Mouse (Mus musculus) intestine, embryonic 15.5 days (tissue): ENCODE data around the gene Ccdc28b. TPM values are rescaled to one million over a fixed set of nuclear protein-coding genes. Genes with fewer than 3 reads are reported as not detected.

Source experiments
- ATAC-seq: fragments of 200-750 bp; cut with Nextera tagmentation; 2 replicates; pipeline ENCODE4 v1.8.0; 2017; ENCODE audit warnings: moderate TSS enrichment, moderate library complexity
- H3K27ac ChIP-seq: fragments of 300-500 bp; sonication (generic); 2 replicates; pipeline ENCODE4 v1.5.1; 2015; ENCODE audit warnings: mild to moderate bottlenecking, inconsistent platforms
- H3K27me3 ChIP-seq: fragments of 300-500 bp; sonication (generic); replicated peaks from 2 replicates; pipeline ENCODE4 v1.6.1; 2015; ENCODE audit warnings: inconsistent platforms
- H3K36me3 ChIP-seq: fragments of 300-500 bp; sonication (generic); 2 replicates; pipeline ENCODE4 v1.6.1; 2015; ENCODE audit warnings: inconsistent platforms
- H3K4me1 ChIP-seq: fragments of 300-500 bp; sonication (generic); replicated peaks from 2 replicates; pipeline ENCODE4 v1.6.1; 2015; ENCODE audit warnings: inconsistent platforms
- H3K4me2 ChIP-seq: fragments of 300-500 bp; sonication (generic); replicated peaks from 2 replicates; pipeline ENCODE4 v1.6.1; 2015; ENCODE audit warnings: mild to moderate bottlenecking, inconsistent platforms
- H3K4me3 ChIP-seq: fragments of 300-500 bp; sonication (generic); replicated peaks from 2 replicates; pipeline ENCODE4 v1.5.1; 2015; ENCODE audit warnings: inconsistent platforms
- H3K9ac ChIP-seq: fragments of 300-500 bp; sonication (generic); 2 replicates; pipeline ENCODE4 v1.6.1; 2015; ENCODE audit warnings: inconsistent platforms
- H3K9me3 ChIP-seq: fragments of 300-500 bp; sonication (generic); 2 replicates; pipeline ENCODE4 v1.6.1; 2016; ENCODE audit warnings: inconsistent platforms
- WGBS: fragments of 180-500 bp; shearing (Covaris S2); methylation state at CpG from one replicate; pipeline ENCODE4 v1.1.7; 2015; 5-methylcytosine and 5-hydroxymethylcytosine counted together
- polyA plus RNA-seq: library from polyadenylated mRNA; unstranded; fragments of >200 nt; fragmentation: Nextera tagmentation; extraction: Ambion mirVana; gene quantifications from 2 replicates; pipeline ENCODE4 v1.2.1, GENCODE M21; 2015

The Ccdc28b gene
- polyA plus RNA-seq, 1 experiment from 2014 or later: 37.9 TPM

GRCm38 (mm10) chr4:129640638-129641467, 17.1 kb upstream of the Ccdc28b start, which contains the start of gene Txlna:
Gene Txlna (minus strand): TSS chr4:129641065.
- Histone ChIP-seq H3K27ac (peak within 1 kb of the TSS; percentile 94), H3K36me3 (peaks cover 21% of the 10 kb centered on the region), H3K4me3 (peak within 1 kb of the TSS; percentile 69), H3K4me2 (peak within 1 kb of the TSS; percentile 69), H3K4me1 (peaks cover 11% of the 10 kb centered on the region), H3K9ac (peak within 1 kb of the TSS; percentile 60), H3K27me3 (no peaks in the 10 kb centered on the region), H3K9me3 (no peaks in the 10 kb centered on the region)
- under 1% methylated on average over 60 of the region's 60 CpGs for WGBS
- ATAC-seq: peak; percentile 97

- peaks cover 11% of the 10 kb centered on the region for H3K4me1 ChIP-seq
- peak; percentile 44 for ATAC-seq
- WGBS: 2% methylated on average over 17 of the region's 17 CpGs
- H3K4me3 ChIP-seq: peak overlapping the region; percentile 69
- no peaks in the 10 kb centered on the region for H3K27me3 ChIP-seq
- H3K27ac ChIP-seq: peak overlapping the region; percentile 94
- H3K4me2 ChIP-seq: peak overlapping the region; percentile 69
- H3K36me3 ChIP-seq: peaks cover 16% of the 10 kb centered on the region
- H3K9me3 ChIP-seq: no peaks in the 10 kb centered on the region
- peak overlapping the region; percentile 60 for H3K9ac ChIP-seq
Measured at GRCm38 (mm10) chr4:129640101-129640637, 16.4 kb upstream of the Ccdc28b start.

GRCm38 (mm10) chr4:129639221-129639620, 15.5 kb upstream of the Ccdc28b start:
- WGBS: 85% methylated on average over 15 of the region's 15 CpGs
- H3K27me3 ChIP-seq: no peaks in the 10 kb centered on the region
- no peak overlapping the region for H3K27ac ChIP-seq
- no peak for ATAC-seq
- peaks cover 25% of the 10 kb centered on the region for H3K36me3 ChIP-seq
- no peaks in the 10 kb centered on the region for H3K9me3 ChIP-seq
- H3K4me2 ChIP-seq: peak overlapping the region; percentile 69
- peaks cover 11% of the 10 kb centered on the region for H3K4me1 ChIP-seq
- H3K9ac ChIP-seq: no peak overlapping the region
- H3K4me3 ChIP-seq: no peak overlapping the region

GRCm38 (mm10) chr4:129633852-129634251, 10.1 kb upstream of the Ccdc28b start:
- no peak for ATAC-seq
- Histone ChIP-seq H3K4me1 (peaks cover 1% of the 10 kb centered on the region; the same call in 1 of the 2 replicates), H3K4me3 (no peak overlapping the region), H3K9ac (no peak overlapping the region), H3K4me2 (no peak overlapping the region), H3K27me3 (no peaks in the 10 kb centered on the region), H3K36me3 (peaks cover 62% of the 10 kb centered on the region), H3K27ac (no peak overlapping the region), H3K9me3 (no peaks in the 10 kb centered on the region)
- WGBS: 81% methylated on average over 6 of the region's 6 CpGs

GRCm38 (mm10) chr4:129631867-129632266, 8.1 kb upstream of the Ccdc28b start:
- 91% methylated on average over 12 of the region's 12 CpGs for WGBS
- Histone ChIP-seq H3K9ac (no peak overlapping the region), H3K9me3 (no peaks in the 10 kb centered on the region), H3K36me3 (peaks cover 71% of the 10 kb centered on the region), H3K4me1 (no peaks in the 10 kb centered on the region), H3K27ac (no peak overlapping the region), H3K4me2 (no peak overlapping the region), H3K27me3 (no peaks in the 10 kb centered on the region), H3K4me3 (no peak overlapping the region)
- ATAC-seq: no peak

GRCm38 (mm10) chr4:129630944-129631343, 7.2 kb upstream of the Ccdc28b start:
- no peak for ATAC-seq
- WGBS: 70% methylated on average over 4 of the region's 4 CpGs
- Histone ChIP-seq H3K4me3 (no peak overlapping the region), H3K9me3 (no peaks in the 10 kb centered on the region), H3K4me1 (0 out of 2 replicates have a peak, but pooled peaks cover 6% of the 10 kb centered on the region), H3K27ac (no peak overlapping the region), H3K27me3 (no peaks in the 10 kb centered on the region), H3K4me2 (no peak overlapping the region), H3K9ac (no peak overlapping the region), H3K36me3 (peaks cover 76% of the 10 kb centered on the region)

GRCm38 (mm10) chr4:129626035-129626434, 2.3 kb upstream of the Ccdc28b start:
- H3K9ac ChIP-seq: no peak overlapping the region
- H3K27me3 ChIP-seq: no peaks in the 10 kb centered on the region
- peaks cover 35% of the 10 kb centered on the region for H3K4me1 ChIP-seq
- H3K9me3 ChIP-seq: no peaks in the 10 kb centered on the region
- H3K4me3 ChIP-seq: no peak overlapping the region
- peaks cover 43% of the 10 kb centered on the region for H3K36me3 ChIP-seq
- 74% methylated on average over 6 of the region's 6 CpGs for WGBS
- no peak overlapping the region for H3K4me2 ChIP-seq
- H3K27ac ChIP-seq: no peak overlapping the region
- ATAC-seq: no peak

GRCm38 (mm10) chr4:129625496-129625895, 1.7 kb upstream of the Ccdc28b start:
- WGBS: 46% methylated on average over 4 of the region's 4 CpGs
- peak overlapping the region; percentile 86; the same call in 1 of the 2 replicates for H3K27ac ChIP-seq
- no peak for ATAC-seq
- H3K4me2 ChIP-seq: peak overlapping the region; percentile 87
- H3K36me3 ChIP-seq: peaks cover 40% of the 10 kb centered on the region
- H3K9ac ChIP-seq: no peak overlapping the region
- no peaks in the 10 kb centered on the region for H3K9me3 ChIP-seq
- H3K4me3 ChIP-seq: no peak overlapping the region
- H3K4me1 ChIP-seq: peaks cover 36% of the 10 kb centered on the region
- no peaks in the 10 kb centered on the region for H3K27me3 ChIP-seq

- peak; percentile 14; the same call in 1 of the 2 replicates for ATAC-seq
- WGBS: 3% methylated on average over 6 of the region's 6 CpGs
- H3K36me3 ChIP-seq: peaks cover 35% of the 10 kb centered on the region
- no peaks in the 10 kb centered on the region for H3K27me3 ChIP-seq
- peak overlapping the region; percentile 45 for H3K9ac ChIP-seq
- H3K4me3 ChIP-seq: peak overlapping the region; percentile 62
- H3K27ac ChIP-seq: peak overlapping the region; percentile 86
- H3K4me2 ChIP-seq: peak overlapping the region; percentile 87
- no peaks in the 10 kb centered on the region for H3K9me3 ChIP-seq
- H3K4me1 ChIP-seq: peaks cover 36% of the 10 kb centered on the region
Measured at GRCm38 (mm10) chr4:129625029-129625370, 1.3 kb upstream of the Ccdc28b start.

- no peaks in the 10 kb centered on the region for H3K27me3 ChIP-seq
- H3K4me1 ChIP-seq: peaks cover 36% of the 10 kb centered on the region
- H3K36me3 ChIP-seq: peaks cover 31% of the 10 kb centered on the region
- H3K9ac ChIP-seq: peak overlapping the region; percentile 81
- ATAC-seq: peak; percentile 93
- peak overlapping the region; percentile 87 for H3K4me2 ChIP-seq
- peak overlapping the region; percentile 86 for H3K27ac ChIP-seq
- peak overlapping the region; percentile 62 for H3K4me3 ChIP-seq
- H3K9me3 ChIP-seq: no peaks in the 10 kb centered on the region
- WGBS: 1% methylated on average over 18 of the region's 18 CpGs
Measured at GRCm38 (mm10) chr4:129624281-129625028, 708 bp upstream of the Ccdc28b start.

- no peaks in the 10 kb centered on the region for H3K9me3 ChIP-seq
- 18% methylated on average over 8 of the region's 8 CpGs for WGBS
- ATAC-seq: no peak
Measured at GRCm38 (mm10) chr4:129622803-129623535, 778 bp downstream of the Ccdc28b start.

More at GRCm38 (mm10) chr4:129622803-129623535, 778 bp downstream of the Ccdc28b start:
- Histone ChIP-seq H3K27ac (peak overlapping the region; percentile 86), H3K4me2 (peak overlapping the region; percentile 87), H3K9ac (peak overlapping the region; percentile 81), H3K36me3 (peaks cover 16% of the 10 kb centered on the region; the same call in 1 of the 2 replicates), H3K4me3 (peak overlapping the region; percentile 62), H3K27me3 (no peaks in the 10 kb centered on the region), H3K4me1 (peaks cover 41% of the 10 kb centered on the region)
